Mouse (Mus musculus): Measurements from ENCODE around the gene Myl4. TPM values are rescaled to one million over a fixed set of nuclear protein-coding genes. Genes with fewer than 3 reads are reported as not detected.

Gene Myl4
- polyA plus RNA-seq, 1 experiment from 2014 or later = 3.6 TPM

GRCm38 (mm10) chr11:104579084-104579483, 28.6 kb downstream of the Myl4 start:
- Histone ChIP-seq H3K9me3 (replicated peaks; ENCODE audit: control insufficient read depth, low read length, poor library complexity, severe bottlenecking) (no peaks in the 10 kb centered on the region), H3K4me3 (ENCODE audit: low read depth, low read length) (no peak overlapping the region), H3K9ac (ENCODE audit: low read depth, low read length) (no peak overlapping the region), H3K4me1 (ENCODE audit: control insufficient read depth, insufficient read depth, low read length) (no peaks in the 10 kb centered on the region), H3K36me3 (ENCODE audit: control insufficient read depth, insufficient read depth, low read length) (no peaks in the 10 kb centered on the region), H3K27me3 (ENCODE audit: control insufficient read depth, insufficient read depth, low read depth, low read length) (no peaks in the 10 kb centered on the region), H3K4me2 (ENCODE audit: low read length) (no peak overlapping the region), H3K27ac (ENCODE audit: low read length) (no peak overlapping the region)
- 90% methylated on average over 9 of the region's 9 CpGs for WGBS
- no peak for ATAC-seq

GRCm38 (mm10) chr11:104579575-104579974, 29.1 kb downstream of the Myl4 start:
- ATAC-seq = no peak
- Histone ChIP-seq H3K36me3 (ENCODE audit: control insufficient read depth, insufficient read depth, low read length) (no peaks in the 10 kb centered on the region), H3K27me3 (ENCODE audit: control insufficient read depth, insufficient read depth, low read depth, low read length) (no peaks in the 10 kb centered on the region), H3K4me1 (ENCODE audit: control insufficient read depth, insufficient read depth, low read length) (no peaks in the 10 kb centered on the region), H3K4me2 (ENCODE audit: low read length) (no peak overlapping the region), H3K9ac (ENCODE audit: low read depth, low read length) (no peak overlapping the region), H3K9me3 (replicated peaks; ENCODE audit: control insufficient read depth, low read length, poor library complexity, severe bottlenecking) (no peaks in the 10 kb centered on the region), H3K27ac (ENCODE audit: low read length) (no peak overlapping the region), H3K4me3 (ENCODE audit: low read depth, low read length) (no peak overlapping the region)
- WGBS = 94% methylated on average over 8 of the region's 8 CpGs

- no peak overlapping the region for H3K27ac ChIP-seq (ENCODE audit: low read length)
- H3K27me3 ChIP-seq (ENCODE audit: control insufficient read depth, insufficient read depth, low read depth, low read length) = no peaks in the 10 kb centered on the region
- 63% methylated on average over 6 of the region's 6 CpGs for WGBS
- no peak overlapping the region for H3K4me3 ChIP-seq (ENCODE audit: low read depth, low read length)
- no peak for ATAC-seq
- no peak overlapping the region for H3K9ac ChIP-seq (ENCODE audit: low read depth, low read length)
- H3K4me1 ChIP-seq (ENCODE audit: control insufficient read depth, insufficient read depth, low read length) = no peaks in the 10 kb centered on the region
- H3K4me2 ChIP-seq (ENCODE audit: low read length) = no peak overlapping the region
- H3K36me3 ChIP-seq (ENCODE audit: control insufficient read depth, insufficient read depth, low read length) = no peaks in the 10 kb centered on the region
- no peaks in the 10 kb centered on the region for H3K9me3 ChIP-seq (replicated peaks; ENCODE audit: control insufficient read depth, low read length, poor library complexity, severe bottlenecking)
Observed at GRCm38 (mm10) chr11:104580091-104580490, 29.6 kb downstream of the Myl4 start.

GRCm38 (mm10) chr11:104580606-104581005, 30.1 kb downstream of the Myl4 start:
- H3K4me2 ChIP-seq (ENCODE audit: low read length) = no peak overlapping the region
- no peak for ATAC-seq
- no peak overlapping the region for H3K27ac ChIP-seq (ENCODE audit: low read length)
- H3K4me1 ChIP-seq (ENCODE audit: control insufficient read depth, insufficient read depth, low read length) = no peaks in the 10 kb centered on the region
- 91% methylated on average over 5 of the region's 5 CpGs for WGBS
- no peaks in the 10 kb centered on the region for H3K36me3 ChIP-seq (ENCODE audit: control insufficient read depth, insufficient read depth, low read length)
- no peak overlapping the region for H3K4me3 ChIP-seq (ENCODE audit: low read depth, low read length)
- H3K9ac ChIP-seq (ENCODE audit: low read depth, low read length) = no peak overlapping the region
- H3K27me3 ChIP-seq (ENCODE audit: control insufficient read depth, insufficient read depth, low read depth, low read length) = no peaks in the 10 kb centered on the region
- H3K9me3 ChIP-seq (replicated peaks; ENCODE audit: control insufficient read depth, low read length, poor library complexity, severe bottlenecking) = no peaks in the 10 kb centered on the region

- Histone ChIP-seq H3K4me2 (ENCODE audit: low read length) (peak overlapping the region; percentile 28), H3K27me3 (ENCODE audit: control insufficient read depth, insufficient read depth, low read depth, low read length) (no peaks in the 10 kb centered on the region), H3K9me3 (replicated peaks; ENCODE audit: control insufficient read depth, low read length, poor library complexity, severe bottlenecking) (no peaks in the 10 kb centered on the region), H3K9ac (ENCODE audit: low read depth, low read length) (0 out of 2 replicates have a peak overlapping the region, but pooled peaks have one; percentile 15), H3K27ac (ENCODE audit: low read length) (peak overlapping the region; percentile 47), H3K36me3 (ENCODE audit: control insufficient read depth, insufficient read depth, low read length) (no peaks in the 10 kb centered on the region), H3K4me1 (ENCODE audit: control insufficient read depth, insufficient read depth, low read length) (no peaks in the 10 kb centered on the region), H3K4me3 (ENCODE audit: low read depth, low read length) (no peak overlapping the region)
- no peak for ATAC-seq
- WGBS = 48% methylated on average over 18 of the region's 18 CpGs
Observed at GRCm38 (mm10) chr11:104581446-104582307, 31.2 kb downstream of the Myl4 start.

- no peak overlapping the region for H3K27ac ChIP-seq (ENCODE audit: low read length)
- no peaks in the 10 kb centered on the region for H3K4me1 ChIP-seq (ENCODE audit: control insufficient read depth, insufficient read depth, low read length)
- ATAC-seq = no peak
- H3K9me3 ChIP-seq (replicated peaks; ENCODE audit: control insufficient read depth, low read length, poor library complexity, severe bottlenecking) = no peaks in the 10 kb centered on the region
- H3K4me3 ChIP-seq (ENCODE audit: low read depth, low read length) = no peak overlapping the region
- WGBS = 96% methylated on average over 2 of the region's 2 CpGs
- H3K36me3 ChIP-seq (ENCODE audit: control insufficient read depth, insufficient read depth, low read length) = no peaks in the 10 kb centered on the region
- no peak overlapping the region for H3K9ac ChIP-seq (ENCODE audit: low read depth, low read length)
- no peaks in the 10 kb centered on the region for H3K27me3 ChIP-seq (ENCODE audit: control insufficient read depth, insufficient read depth, low read depth, low read length)
- H3K4me2 ChIP-seq (ENCODE audit: low read length) = no peak overlapping the region
Observed at GRCm38 (mm10) chr11:104582308-104582606, 31.8 kb downstream of the Myl4 start.

GRCm38 (mm10) chr11:104582630-104583364, 32.3 kb downstream of the Myl4 start:
- H3K4me2 ChIP-seq (ENCODE audit: low read length) = no peak overlapping the region
- no peaks in the 10 kb centered on the region for H3K9me3 ChIP-seq (replicated peaks; ENCODE audit: control insufficient read depth, low read length, poor library complexity, severe bottlenecking)
- H3K9ac ChIP-seq (ENCODE audit: low read depth, low read length) = no peak overlapping the region
- 61% methylated on average over 13 of the region's 13 CpGs for WGBS
- no peak overlapping the region for H3K27ac ChIP-seq (ENCODE audit: low read length)
- H3K4me3 ChIP-seq (ENCODE audit: low read depth, low read length) = no peak overlapping the region
- no peaks in the 10 kb centered on the region for H3K36me3 ChIP-seq (ENCODE audit: control insufficient read depth, insufficient read depth, low read length)
- ATAC-seq = no peak
- no peaks in the 10 kb centered on the region for H3K27me3 ChIP-seq (ENCODE audit: control insufficient read depth, insufficient read depth, low read depth, low read length)
- no peaks in the 10 kb centered on the region for H3K4me1 ChIP-seq (ENCODE audit: control insufficient read depth, insufficient read depth, low read length)

GRCm38 (mm10) chr11:104585495-104585894, 35.0 kb downstream of the Myl4 start:
- H3K9ac ChIP-seq (ENCODE audit: low read depth, low read length) = no peak overlapping the region
- no peak overlapping the region for H3K4me2 ChIP-seq (ENCODE audit: low read length)
- no peaks in the 10 kb centered on the region for H3K36me3 ChIP-seq (ENCODE audit: control insufficient read depth, insufficient read depth, low read length)
- no peak for ATAC-seq
- no peaks in the 10 kb centered on the region for H3K27me3 ChIP-seq (ENCODE audit: control insufficient read depth, insufficient read depth, low read depth, low read length)
- no peak overlapping the region for H3K4me3 ChIP-seq (ENCODE audit: low read depth, low read length)
- no peaks in the 10 kb centered on the region for H3K4me1 ChIP-seq (ENCODE audit: control insufficient read depth, insufficient read depth, low read length)
- H3K27ac ChIP-seq (ENCODE audit: low read length) = no peak overlapping the region
- 72% methylated on average over 5 of the region's 5 CpGs for WGBS
- H3K9me3 ChIP-seq (replicated peaks; ENCODE audit: control insufficient read depth, low read length, poor library complexity, severe bottlenecking) = no peaks in the 10 kb centered on the region; the same call in 1 of the 2 replicates

GRCm38 (mm10) chr11:104587904-104588303, 37.4 kb downstream of the Myl4 start:
- H3K27ac ChIP-seq (ENCODE audit: low read length) = no peak overlapping the region
- H3K4me2 ChIP-seq (ENCODE audit: low read length) = no peak overlapping the region
- ATAC-seq = no peak
- no peaks in the 10 kb centered on the region; the same call in 1 of the 2 replicates for H3K9me3 ChIP-seq (replicated peaks; ENCODE audit: control insufficient read depth, low read length, poor library complexity, severe bottlenecking)
- H3K4me3 ChIP-seq (ENCODE audit: low read depth, low read length) = no peak overlapping the region
- no peaks in the 10 kb centered on the region for H3K4me1 ChIP-seq (ENCODE audit: control insufficient read depth, insufficient read depth, low read length)
- no peaks in the 10 kb centered on the region for H3K36me3 ChIP-seq (ENCODE audit: control insufficient read depth, insufficient read depth, low read length)
- H3K27me3 ChIP-seq (ENCODE audit: control insufficient read depth, insufficient read depth, low read depth, low read length) = no peaks in the 10 kb centered on the region
- no peak overlapping the region for H3K9ac ChIP-seq (ENCODE audit: low read depth, low read length)
- WGBS = 91% methylated on average over 9 of the region's 9 CpGs
